Mouse (Mus musculus) heart, adult 11 months (tissue): ENCODE measurements around the gene Mthfd2.
A peak's percentile ranks its signal among the peaks of the same experiment; 100 is the strongest.

ENCODE experiments used
- DNase-seq: peaks from one replicate; pipeline ENCODE4 v3.0.0; 2022

Mthfd2 gene

DNA sequence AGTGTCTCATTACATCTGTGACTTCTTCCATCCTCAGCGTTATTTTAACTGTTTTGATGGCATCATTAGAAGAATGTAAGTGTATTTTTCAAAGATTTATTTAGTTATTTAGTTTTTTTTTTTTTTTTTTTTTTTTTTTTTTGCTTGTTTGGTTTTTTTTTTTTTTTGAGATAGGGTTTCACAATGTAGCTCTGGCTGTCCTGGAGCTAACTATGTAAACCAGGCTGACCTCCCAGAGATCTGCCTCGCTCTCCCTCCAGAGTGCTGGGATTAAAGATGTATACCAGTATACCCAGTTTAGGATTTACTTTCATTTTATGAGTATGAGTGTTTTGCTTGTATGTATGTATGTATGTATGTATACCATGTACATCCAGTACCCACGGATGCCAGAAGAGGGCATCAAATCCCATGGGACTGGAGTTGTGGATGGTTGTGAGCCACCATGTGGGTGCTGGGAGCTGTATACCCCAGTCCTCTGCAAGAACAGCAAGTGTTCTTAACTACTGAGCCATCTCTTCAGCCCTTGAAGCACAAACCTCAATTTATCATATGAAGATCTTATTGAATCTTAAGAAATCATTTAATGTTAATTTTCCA is 2.0 kb upstream of the Mthfd2 start:
- DNase-seq: no peak

DNA sequence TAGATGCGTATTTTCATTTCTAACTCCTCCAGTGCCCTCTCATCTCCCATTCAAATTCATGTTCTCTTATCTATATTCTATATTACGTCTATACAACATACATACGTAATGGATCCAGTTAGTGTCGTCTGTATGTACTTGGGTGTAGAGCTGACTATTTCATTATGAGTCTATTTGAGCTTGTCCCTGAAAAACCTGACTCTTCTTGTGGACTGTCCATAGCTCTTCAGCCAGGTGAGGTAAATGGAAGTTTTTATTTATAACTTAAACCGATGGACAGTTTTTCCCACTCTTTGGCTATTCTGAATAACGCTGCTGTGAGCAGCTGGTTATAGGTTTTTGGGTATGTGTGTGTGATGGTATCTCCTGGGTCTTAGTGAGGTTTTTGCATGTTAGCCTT is 1.1 kb upstream of the Mthfd2 start:
- no peak for DNase-seq

GRCm38 (mm10) chr6:83326394-83326736 is 657 bp upstream of the Mthfd2 start:
- DNase-seq: no peak

GRCm38 (mm10) chr6:83323652-83324419 is 1.9 kb downstream of the Mthfd2 start:
- no peak for DNase-seq

DNA sequence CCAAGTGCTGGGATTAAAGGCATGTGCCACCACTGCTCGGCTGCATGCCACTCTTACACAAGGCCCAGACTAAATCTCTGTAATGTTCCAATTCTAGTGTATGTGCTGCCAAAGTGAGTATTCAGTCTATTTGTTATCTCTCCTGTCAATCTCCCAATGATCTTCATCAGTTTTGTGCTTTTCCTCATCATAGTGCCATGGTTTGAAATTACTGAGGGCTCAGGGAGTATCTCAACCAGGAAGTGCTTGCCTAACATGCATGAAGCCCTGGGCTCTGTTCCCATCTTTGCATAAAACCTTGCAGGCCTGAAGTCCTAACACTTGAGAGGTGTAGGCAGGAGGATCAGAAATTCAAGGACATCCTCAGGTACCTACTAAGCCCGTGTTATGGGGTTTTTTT is 2.9 kb downstream of the Mthfd2 start:
- no peak for DNase-seq

- DNase-seq: no peak
Observed at GRCm38 (mm10) chr6:83321927-83322326, 3.8 kb downstream of the Mthfd2 start.

GRCm38 (mm10) chr6:83317108-83317741 is 8.5 kb downstream of the Mthfd2 start:
- peak; percentile 100 for DNase-seq

GRCm38 (mm10) chr6:83316022-83316421 is 9.7 kb downstream of the Mthfd2 start:
- no peak for DNase-seq

DNA sequence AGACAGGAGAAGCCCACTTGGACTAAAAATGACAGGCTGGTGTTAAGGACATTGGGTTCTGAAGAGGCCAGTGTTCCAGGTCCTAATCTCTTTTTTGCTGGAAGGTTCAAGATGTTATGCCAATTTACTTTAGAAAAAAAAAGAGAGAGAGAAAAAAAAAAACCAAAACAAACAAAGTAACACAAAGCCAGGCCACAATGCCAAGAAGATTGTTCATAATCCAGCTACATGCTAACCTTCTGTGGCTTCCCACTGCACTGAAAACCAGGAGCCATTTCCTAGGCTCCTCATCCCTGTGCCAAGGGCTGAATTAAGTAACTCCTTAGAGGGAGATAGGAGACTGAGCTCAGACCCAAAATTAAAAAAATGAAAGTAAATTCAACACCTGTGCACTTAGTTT is 10.4 kb downstream of the Mthfd2 start:
- DNase-seq: no peak

GRCm38 (mm10) chr6:83312514-83312913 is 13.2 kb downstream of the Mthfd2 start:
- no peak for DNase-seq

DNA sequence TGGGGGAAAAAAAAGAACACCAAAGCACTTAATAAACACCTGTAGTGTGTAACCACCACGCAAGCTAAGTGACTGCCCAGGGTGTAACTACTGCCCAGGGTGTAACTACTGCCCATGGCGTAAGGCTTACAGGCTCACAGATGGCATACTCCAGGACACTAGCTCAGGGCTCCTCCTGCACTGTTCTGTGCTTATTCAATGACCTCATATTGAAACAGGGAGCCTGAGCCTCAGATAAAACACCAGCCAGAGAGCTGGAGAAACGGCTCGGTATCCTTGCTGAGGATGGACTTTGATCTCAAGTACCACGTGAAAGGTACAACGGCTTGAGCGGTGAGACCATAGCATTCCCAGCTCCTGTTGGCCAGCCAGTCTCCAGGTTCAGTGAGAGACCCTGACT is 13.7 kb downstream of the Mthfd2 start:
- no peak for DNase-seq

DNA sequence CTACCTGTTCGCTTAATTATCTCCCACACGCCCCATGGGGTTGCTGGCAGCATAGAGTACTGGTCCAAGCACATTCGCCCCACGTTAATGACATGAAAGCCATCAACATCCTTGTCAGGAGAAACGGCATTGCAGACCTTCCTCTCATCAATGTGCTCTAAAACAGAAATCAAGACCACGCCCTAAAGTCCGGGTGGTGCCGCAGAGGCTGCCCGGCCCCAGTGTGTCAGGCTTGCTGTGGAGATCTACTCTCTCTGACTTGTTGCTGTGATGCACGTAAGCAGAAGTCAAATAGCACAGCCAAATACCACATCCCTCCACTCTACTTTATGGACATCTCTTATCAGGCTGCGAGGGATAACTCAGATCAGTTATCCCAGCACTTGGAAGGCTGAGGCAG is 14.5 kb downstream of the Mthfd2 start:
- no peak for DNase-seq

GRCm38 (mm10) chr6:83309017-83309416 is 16.7 kb downstream of the Mthfd2 start:
- no peak for DNase-seq

- DNase-seq: peak; percentile 91
Observed at GRCm38 (mm10) chr6:83302264-83302663, 23.4 kb downstream of the Mthfd2 start.

DNA sequence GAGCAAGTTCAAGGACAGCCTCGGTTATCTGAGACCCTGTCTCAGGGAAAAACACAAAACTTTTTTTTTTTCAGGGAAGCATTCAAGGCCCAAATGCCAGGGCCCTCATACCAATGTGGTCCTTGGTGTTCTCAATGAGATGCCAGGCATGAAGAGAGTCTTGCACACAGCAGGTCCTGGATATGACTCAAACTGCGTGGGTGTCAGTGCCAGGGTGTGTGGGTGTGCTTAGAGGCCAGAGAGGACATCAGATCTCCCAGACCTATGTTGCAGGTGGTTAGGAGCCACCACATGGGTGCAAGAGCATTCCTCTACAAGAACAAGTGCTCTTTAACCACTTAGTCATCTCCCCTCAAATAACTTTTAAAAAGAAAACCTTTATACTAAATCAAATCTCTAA is 24.4 kb downstream of the Mthfd2 start:
- DNase-seq: no peak

- no peak for DNase-seq
Observed at GRCm38 (mm10) chr6:83300447-83301229, 25.1 kb downstream of the Mthfd2 start.

DNA sequence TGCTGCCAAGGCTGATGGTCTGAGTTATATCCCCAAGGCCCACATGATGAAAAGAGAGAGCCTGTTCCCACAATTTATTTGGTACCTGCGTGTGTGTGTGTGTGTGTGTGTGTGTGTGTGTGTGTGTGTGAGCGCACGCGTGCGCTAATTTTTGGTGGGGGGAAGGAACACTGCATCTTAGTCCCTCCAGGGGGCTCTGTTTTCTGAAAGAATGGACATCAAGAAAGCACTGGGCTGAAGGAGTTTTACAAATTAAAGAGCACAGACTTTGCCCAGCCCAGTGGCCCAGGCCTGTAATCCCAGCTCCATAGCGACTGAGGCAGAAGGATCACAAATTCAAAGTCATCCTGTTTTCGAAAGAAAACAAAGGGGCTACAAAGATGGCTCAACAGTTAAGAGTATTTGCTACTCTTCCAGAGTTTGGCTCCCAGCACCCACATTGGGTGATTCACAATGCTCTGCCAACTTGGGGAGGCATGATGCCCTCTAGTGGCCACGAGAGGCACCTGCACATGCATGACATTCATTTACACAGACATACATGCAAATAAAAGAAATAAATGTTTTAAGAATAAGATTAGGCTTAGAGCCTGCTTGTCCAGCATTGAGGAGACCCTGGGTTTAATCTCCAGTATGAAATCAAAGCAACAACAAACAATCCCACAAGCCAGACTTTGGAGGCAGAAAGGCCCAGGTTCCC is 45.3 kb downstream of the Mthfd2 start:
- DNase-seq: no peak

GRCm38 (mm10) chr6:83278881-83279280 is 46.8 kb downstream of the Mthfd2 start:
- DNase-seq: no peak

- DNase-seq: no peak
Observed at GRCm38 (mm10) chr6:83277151-83277550, 48.6 kb downstream of the Mthfd2 start.

GRCm38 (mm10) chr6:83273733-83274132 is 52.0 kb downstream of the Mthfd2 start:
- peak; percentile 96 for DNase-seq

- peak; percentile 98 for DNase-seq
Observed at GRCm38 (mm10) chr6:83268144-83269010, 57.3 kb downstream of the Mthfd2 start.

DNA sequence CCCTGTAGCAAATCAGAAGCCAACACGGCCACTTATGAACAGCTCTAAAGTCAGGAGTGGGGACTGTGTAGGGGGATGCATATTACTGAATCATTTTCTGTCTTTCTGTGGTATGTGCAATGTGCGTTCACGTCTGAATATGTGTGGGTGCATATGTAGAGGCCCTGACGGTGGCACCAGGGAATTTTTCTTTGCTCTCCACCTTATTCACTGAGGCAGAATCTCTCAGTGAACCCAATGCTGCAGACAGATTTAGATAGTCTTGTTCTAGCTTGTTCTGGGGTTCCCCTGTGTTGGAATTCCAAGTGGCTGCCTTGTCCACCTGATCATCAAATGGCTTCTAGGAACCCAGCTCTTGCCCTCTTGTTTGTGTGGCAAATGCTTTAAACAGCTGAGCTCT is 58.1 kb downstream of the Mthfd2 start:
- DNase-seq: no peak
